Mouse (Mus musculus): Measurements from ENCODE around the gene Pakap.

Pakap gene

DNA sequence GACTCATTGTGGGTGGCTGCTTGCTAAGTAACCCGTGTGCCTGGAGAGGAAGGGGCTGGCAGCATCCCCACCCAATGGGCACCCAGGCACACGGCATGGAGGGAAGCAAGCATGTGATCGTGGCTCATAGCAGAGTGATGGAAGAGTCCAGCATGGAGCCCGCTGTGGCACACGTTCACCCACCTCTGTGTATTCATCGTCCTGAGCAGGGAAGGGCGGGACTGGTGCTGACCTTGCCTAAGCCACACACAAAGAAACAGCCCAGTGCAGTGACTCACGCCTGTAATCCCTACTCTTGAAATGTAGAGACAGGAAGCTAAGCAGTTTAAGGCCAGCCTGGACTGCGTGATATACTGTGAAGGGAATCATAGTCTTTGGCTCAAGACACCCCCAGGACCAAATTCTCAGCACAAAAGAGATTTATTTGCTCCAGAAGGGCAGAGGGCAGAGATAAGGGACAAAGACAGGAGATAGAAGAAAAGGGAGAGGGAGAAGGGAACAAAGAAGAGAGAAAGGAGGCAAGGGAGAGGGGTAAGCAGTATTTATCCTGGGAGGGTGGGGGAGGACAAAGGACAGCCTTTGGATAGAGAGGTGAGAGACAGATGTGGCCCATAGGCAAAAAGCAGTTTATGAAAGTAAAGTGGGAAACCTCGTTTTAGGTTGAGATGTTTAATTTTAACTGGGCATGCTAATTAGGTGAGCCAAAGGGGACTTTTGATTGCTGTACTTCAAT lies 230.5 kb downstream of the Pakap start:
- DNase-seq (ENCODE audit: low read depth, low spot score) = no peak

DNA sequence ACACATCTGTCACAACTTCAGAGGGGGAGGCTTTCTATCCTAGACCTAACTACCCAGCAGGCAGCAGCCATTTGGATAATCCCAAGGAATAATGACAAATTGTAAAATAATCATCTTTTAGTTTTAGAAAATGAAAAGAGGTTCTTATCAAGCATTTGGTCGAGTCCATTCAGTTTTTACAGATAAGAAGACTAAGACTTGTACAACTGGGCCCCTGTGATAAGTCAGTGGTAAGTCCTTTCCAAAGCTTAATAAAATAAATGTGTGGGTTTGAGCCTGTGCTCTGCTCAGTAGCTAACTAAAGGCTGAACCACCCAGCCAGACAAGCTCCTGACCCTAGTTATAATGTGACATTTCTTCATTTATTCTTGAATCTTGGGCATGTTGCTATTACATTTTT lies 231.3 kb downstream of the Pakap start:
- DNase-seq (ENCODE audit: low read depth, low spot score) = no peak

DNA sequence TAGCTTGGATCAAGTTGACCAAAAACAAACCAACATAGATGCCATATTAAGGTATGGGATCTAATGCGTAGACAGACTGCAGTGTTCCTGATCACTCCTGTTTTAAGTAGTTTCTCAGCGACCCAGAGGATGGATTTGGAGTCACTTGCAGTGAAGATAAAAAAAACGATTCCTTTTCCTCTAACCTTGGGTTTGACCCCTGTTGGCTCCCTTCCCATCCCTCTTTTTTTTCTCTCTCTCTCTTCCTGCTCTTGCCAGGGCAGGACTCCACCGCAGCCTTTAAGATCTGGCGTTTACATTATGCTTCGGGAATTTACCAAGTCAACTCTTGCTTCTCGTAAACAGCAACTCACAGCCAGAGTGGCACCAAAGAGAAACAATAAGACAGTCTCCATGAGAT lies 233.3 kb downstream of the Pakap start:
- DNase-seq (ENCODE audit: low read depth, low spot score) = no peak

DNA sequence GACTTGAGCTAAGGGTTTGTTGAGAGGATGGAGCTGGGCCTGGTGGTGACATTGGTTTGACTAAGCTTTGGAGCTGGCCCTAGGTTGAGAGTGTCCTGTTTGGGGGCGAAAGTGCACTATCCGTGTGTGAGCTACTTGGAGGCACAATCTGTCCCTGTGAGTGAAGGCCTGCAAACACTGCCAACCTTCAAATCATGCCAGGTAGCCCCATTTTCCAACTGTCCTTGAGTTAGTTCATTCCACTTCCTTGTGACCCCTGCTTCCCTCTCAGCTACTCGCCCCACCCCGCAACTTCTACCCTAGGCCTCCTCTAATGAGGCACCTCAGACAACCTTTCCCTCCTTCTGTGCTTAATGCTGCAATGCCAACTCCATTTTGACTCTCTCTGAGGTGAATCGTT lies 234.0 kb downstream of the Pakap start:
- DNase-seq (ENCODE audit: low read depth, low spot score) = no peak

DNA sequence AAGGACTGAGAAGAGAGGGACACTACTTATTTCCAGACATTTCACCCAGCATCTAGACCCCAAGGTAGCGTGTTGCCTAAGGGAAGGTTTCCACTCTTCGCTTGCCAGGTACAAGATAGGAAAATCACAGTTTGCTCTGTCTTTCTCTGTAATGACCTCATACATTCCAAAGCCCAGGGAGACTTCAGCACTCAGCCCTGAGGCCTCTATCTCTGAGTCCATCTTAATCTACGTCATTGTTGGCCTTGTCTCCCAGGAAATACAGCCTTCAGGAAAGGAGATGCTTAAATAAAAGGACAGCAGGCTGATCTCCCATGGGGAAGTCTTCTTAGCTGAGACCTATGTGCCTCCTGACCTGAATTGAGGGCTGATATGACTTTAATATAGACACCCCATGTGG lies 234.4 kb downstream of the Pakap start:
- DNase-seq (ENCODE audit: low read depth, low spot score) = no peak

DNA sequence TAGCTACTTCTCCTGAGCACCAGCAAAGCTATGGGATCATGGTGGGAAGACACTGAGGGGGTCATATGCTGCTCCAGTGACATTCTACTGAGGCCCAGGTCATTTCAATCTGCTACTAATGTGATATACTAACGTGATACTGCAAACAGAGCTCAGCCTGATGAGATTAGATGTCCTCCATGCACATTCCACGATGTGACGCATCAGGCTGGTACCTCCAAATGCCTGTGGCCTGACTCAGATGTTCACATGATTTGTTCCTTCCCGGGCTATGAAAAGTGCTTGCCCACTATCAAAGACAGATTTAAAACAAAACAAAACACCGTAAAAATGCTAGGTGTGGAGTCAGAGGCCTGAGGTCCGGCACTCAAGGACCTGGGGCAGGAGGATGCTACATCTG lies 236.9 kb downstream of the Pakap start:
- DNase-seq (ENCODE audit: low read depth, low spot score) = no peak

DNA sequence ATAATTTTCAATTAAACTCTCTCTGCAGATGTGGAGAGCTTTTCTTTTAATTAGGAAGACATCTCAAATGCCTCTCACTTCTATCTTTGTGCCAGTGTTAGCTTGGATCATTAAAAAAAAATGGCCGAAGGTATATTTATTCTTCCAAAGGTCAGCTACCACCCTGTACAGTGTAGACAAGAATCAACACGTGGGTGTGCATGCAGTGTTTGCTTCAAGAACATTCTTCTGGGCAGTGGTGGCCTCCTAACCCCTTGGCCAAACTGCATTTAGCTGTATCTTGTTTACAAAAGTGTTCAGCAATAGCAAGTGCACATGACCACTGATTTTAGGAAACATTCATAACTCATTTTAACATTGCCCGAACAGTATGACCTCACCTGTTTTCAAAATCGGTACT lies 241.5 kb downstream of the Pakap start:
- DNase-seq (ENCODE audit: low read depth, low spot score) = no peak

DNA sequence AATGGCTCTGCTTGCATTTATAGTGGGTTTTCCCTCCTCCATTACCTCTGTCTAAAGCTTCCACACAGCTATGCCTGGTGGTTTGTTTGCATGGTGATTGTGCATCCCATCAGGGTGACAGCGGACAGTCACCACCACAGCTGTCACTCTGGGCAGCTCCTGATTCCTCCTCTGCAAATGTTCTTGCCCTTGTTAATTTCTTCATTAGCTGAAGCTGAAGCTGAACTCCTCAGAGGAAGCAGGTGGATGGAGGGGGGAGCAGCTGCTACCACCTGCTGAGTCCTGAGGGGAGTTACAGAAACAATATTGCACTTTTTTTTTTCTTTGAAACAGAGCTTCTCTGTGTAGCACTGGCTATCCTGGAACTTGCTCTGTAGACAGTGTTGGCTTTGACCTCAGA lies 244.1 kb downstream of the Pakap start:
- no peak for DNase-seq (ENCODE audit: low read depth, low spot score)

DNA sequence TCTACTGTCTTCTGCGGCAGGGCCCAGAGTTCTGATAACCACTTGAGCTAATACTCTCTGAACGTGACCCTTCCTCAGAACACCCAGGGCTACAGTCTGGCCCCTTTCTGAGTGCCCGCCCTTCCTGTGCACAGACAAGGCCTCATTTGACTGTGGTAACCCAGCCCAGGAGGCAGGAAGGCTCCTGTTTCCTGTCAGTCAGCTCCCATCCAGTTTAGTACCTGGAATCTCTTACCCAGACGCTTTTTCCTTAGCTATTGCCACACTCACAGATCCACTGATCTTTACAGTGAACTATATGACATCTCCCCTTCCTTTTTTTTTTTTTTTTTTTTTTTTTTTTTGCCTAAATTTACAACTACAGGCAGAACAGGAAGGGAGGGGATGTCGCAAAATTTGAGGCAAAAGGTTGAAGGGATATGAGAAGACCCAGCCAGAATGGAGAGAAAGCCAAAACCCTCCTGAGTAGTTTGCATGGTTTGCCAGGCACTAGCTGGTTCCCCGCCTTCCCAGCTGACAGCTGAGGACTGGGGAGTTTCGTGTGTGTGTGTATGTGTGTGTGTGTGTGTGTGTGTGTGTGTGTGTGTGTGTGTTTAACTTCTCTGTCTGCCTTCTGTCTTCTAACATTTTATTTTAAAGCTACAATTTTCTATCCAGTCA lies 245.1 kb downstream of the Pakap start:
- DNase-seq (ENCODE audit: low read depth, low spot score) = peak; percentile 29

DNA sequence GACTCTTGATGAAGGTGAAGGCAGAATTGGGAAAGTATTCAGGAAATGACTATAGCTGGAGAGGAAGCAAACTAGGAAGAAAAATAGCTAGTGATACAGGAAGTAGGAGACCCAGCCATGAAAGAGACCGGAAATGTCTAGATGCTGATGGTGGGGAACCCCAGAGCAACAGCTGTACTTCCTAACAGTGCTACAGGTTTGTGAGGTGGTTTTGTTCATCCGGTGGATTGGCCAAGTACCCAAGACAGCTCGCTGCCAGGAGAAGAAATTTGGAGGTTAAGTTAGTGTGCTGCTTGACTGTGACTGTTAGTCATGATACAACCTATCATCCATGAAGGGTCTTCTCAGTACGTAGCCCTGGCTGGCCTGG lies 245.6 kb downstream of the Pakap start:
- peak; percentile 82 for DNase-seq (ENCODE audit: low read depth, low spot score)

DNA sequence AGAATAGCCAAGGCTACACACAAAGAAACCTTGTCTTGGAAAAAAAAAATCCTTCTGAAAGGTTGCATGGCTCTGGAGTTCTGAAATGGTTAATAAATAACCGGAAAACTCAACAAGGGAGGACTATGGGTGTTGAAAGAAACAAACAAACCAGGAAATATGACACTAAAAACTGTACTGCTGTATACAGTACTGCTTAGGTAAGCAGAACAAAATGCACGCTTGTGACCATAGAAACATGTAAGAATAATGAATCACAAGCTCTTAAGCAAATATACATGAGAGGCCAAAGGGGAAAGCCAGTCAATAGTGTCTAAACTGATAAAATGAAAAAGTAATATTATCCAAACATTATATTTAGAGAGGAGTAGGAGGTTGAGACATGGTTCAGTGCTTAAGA lies 247.4 kb downstream of the Pakap start:
- no peak for DNase-seq (ENCODE audit: low read depth, low spot score)

DNA sequence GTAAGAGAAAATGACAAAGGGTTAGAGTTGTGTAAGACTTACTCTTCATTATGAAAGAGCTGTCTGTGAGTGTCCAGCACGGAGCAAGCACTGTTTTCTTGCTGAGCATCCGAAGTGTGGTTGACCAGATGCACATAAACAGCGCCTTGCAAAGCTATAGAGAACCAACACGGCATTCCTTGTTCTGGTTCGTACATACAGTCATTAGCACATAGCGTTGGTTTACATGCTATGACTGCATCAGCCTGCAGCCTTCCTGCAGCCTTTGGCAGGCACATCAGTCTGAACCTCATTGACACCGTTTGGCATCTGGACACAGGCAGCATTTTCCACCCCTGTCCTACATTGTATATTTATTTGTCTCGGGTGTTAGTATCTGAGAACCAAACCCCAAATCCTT lies 248.2 kb downstream of the Pakap start:
- DNase-seq (ENCODE audit: low read depth, low spot score) = no peak

DNA sequence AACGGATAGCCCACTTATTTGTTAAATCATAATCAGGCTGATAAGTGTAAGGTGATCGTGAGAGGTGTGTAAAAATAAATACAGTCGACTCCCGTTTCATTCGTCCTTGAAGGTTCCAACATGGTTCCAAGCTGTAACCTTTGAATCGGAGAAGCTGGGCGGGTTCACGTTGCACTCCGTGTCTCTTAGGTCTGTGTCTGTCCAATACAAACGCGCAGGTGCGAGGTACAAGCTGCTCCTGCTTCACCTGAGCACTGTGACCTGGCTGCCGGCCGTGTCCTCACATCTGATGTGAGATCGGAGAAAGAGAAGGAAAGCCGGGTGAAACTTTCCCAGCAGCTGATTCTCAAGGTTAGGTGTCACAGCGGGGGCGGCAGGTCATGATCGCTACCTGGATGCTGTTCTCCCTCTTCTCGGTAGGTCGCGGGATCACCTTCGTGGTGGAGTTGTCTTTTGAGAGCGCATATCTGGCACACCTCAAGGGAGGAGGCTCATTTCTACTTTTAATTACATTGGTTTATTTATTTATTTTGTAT lies 252.9 kb downstream of the Pakap start:
- DNase-seq (ENCODE audit: low read depth, low spot score) = no peak

DNA sequence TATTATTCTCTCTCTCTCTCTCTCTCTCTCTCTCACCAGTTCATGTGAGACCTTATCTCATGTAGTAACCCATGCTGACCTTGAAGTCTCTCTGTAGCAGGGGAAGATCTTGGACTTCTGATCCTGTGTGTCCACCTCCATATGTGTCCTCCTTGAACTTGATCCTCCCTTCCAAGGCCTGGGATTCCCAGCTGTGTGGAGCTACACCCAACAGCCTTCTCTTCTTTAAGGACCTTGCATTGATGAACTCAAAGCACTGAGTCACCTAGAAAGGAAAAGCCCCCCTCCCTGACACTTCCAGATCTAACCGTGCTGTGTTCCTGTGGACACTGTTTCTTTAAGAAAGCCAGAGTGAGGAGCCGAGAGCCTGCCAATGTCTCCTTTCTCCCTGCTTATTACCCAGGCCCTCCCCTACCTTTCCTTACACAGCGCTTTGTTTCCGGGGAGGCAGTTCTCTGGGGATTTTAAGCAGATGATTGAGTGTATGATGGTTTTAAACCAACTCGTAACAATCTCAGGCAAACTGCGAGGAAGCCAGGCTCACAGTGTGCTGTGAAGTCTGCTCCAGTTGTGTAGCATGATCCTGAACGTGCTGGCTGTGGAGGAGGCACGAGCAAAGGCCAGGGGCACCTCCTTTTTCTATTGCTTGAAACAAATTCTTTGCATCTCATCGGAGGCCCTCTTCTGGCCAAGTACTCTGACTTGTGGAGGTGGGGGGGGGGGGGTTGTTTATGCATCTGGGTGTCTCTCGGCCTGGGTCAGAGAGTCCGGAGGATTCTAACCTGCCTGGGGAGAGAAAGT lies 253.8 kb downstream of the Pakap start:
- DNase-seq (ENCODE audit: low read depth, low spot score) = no peak

DNA sequence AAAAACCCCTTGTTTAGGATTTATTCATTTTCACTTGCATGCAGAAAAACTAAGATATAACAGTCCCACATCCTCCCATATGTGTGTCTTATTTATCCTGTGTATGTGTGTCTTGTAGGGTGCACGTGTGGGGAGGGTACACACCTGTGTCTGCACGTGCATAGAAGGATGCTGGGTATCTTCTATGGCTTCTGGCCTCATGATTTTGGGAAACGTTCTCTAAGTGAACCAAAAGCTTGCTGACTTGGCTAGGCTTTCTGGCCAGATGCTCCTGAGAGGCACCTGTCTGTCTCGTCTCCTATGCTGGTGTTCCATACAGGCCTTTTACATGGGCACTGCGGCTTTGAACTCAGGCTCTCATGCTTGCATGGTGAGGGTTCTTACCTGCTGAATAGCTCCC lies 254.7 kb downstream of the Pakap start:
- DNase-seq (ENCODE audit: low read depth, low spot score) = no peak

DNA sequence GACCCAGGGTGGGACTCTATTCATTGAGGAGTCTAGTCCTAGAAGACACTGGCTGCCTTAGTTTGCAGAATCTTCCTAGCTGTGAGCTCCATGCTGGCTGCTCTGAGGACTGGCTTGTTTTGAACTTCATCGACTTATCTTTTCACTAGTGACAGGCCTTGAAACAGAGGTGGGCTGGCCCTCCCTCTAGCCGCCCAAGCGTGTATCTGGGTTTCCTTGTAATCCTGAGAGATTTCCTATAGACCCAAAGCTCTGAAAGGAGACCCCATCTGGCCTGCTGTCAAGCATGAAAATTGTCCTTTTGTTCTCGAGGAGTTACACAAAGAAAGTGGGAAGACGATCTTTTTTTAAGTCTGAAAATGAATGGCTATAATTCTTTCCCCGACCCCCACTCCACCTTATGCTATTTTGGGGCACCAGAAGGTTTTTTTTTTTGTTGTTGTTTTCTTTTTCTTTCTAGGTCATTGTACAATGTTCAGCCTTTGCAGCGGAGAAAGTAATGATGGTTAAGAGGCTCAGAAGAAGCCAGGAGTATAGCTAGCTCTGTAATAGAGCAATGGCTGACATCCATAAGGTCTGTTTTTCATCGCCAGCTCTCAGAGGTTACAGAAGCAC lies 256.8 kb downstream of the Pakap start:
- no peak for DNase-seq (ENCODE audit: low read depth, low spot score)

DNA sequence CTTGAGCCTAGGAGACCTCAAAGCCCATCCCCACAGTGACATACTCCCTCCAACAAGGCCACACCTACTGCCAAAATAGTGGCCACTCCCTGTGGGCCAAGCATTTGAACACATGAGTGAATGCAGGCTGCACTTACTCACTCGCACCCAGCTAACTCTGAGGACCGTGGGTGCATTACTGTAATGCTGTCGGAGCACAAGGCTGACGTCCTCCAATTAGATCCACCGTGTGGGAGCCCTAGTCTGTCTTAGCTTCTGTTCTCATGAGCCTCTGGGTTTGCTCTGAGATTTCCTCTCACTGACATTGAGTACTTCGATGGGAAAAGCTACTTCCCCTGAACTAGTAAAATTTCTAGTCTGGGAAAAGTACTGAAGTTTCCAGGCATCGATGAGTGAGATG lies 258.3 kb downstream of the Pakap start:
- no peak for DNase-seq (ENCODE audit: low read depth, low spot score)

DNA sequence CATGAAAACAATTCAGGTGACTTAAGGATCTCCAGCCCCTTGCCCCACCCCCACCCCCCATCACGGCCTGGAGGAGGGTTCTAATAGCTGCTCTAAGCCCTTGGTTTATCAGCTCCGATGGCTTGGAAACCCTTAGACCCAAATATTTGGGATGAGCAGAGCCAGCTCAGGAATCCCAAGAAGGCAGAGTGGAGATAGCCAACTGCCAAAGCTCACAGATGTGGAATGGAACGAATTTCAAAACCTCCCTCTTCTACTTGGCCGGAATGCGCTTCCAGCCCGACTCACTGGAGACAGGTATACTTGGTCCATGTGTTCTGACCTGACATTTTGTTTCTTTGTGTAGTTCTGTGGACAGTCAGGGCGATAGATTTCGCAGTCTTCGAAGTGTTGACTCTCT lies 261.2 kb downstream of the Pakap start:
- no peak for DNase-seq (ENCODE audit: low read depth, low spot score)

DNA sequence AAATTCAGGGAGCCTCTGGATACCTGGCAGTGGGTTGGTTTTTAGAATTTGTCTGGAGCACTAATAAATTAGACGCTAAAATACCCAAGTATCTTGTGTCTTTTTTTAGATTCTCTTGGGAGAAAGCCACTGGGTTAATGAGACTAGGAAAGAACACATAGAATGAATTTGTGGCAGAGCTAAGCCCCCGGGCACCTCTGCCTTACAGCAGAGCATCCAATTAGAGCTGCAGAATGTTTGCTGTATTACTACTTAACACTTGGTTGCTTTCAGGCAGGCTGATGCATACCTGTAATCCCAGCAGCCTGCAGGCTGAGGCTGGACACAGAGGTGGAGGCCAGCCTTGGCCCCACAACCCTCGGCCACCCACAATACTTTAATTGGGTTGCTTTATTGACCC lies 261.8 kb downstream of the Pakap start:
- DNase-seq (ENCODE audit: low read depth, low spot score) = no peak

DNA sequence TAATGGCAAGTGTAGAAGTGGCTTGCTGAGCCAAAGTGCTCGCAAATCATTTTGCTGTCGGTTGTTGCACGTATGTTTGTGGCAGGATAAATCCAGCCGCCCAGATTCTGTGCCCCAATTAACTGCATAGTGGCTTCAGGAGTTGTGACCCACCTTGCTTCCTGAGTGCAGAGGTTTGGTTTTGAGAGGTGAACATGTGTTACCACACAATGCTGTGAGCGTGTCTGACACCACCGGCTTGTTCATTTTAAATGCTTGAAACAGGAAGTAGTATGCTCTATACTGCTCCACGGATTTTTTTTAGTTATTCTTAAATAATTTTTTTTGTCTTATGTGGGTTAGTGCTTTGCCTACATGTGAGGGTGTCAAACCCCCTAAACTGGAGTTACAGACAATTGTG lies 264.3 kb downstream of the Pakap start:
- DNase-seq (ENCODE audit: low read depth, low spot score) = peak; percentile 30

DNA sequence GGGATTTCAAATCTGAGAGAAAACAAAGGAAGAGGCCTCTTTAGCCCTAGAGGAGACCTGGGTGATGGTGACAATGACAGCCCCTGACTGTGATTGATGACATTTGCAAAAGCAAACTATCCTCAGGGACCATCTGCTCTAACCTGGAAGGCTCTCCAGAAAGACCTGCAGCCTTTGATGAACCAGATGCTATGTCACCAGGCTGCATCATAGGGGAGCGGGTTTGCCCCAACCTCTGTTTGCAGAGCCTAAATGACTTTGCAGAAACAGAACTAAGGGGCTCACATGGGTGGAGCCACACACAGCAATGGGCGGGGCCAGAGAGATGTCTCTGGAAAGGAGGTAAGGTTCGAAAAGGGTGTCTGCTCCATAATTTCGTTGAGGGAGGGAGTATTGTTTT lies 265.1 kb downstream of the Pakap start:
- DNase-seq (ENCODE audit: low read depth, low spot score) = no peak

DNA sequence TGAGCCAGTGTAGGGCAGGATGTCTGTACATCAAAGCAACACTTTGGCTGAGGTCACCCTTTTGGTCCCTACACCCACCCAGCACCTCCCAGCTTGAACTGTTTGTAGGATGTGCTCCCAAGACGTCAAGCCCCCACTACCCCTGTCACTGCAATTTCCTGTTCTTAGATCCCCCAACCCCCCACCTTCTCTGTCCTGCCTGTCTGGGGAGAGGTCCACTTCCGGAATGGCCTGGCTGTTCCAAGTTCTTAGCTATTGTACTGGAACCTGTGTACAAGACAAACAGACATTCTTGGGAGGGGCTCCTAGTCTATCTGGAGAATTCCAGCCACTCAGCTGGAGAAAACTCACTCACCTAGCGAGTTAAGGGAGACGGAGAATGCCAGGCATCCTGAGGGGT lies 266.2 kb downstream of the Pakap start:
- peak; percentile 22 for DNase-seq (ENCODE audit: low read depth, low spot score)
